Mouse (Mus musculus) fibroblast of lung, adult 2 months (primary cell): ENCODE data around the gene BC029722.

ENCODE experiments used
- DNase-seq: peaks from one replicate; pipeline ENCODE4 v3.0.0-alpha.2; 2011; ENCODE audit warnings: low read depth

The BC029722 gene

GRCm38 (mm10) chr2:155818596-155819391, 432 bp downstream of the BC029722 start:
- DNase-seq: peak; percentile 91

GRCm38 (mm10) chr2:155817301-155818245, 1.7 kb downstream of the BC029722 start:
- no peak for DNase-seq

- no peak for DNase-seq
These were observed 3.0 kb downstream of the BC029722 start for GRCm38 (mm10) chr2:155816179-155816578.

GRCm38 (mm10) chr2:155814829-155815228, 4.4 kb downstream of the BC029722 start:
- no peak for DNase-seq

GRCm38 (mm10) chr2:155812637-155813036, 6.6 kb downstream of the BC029722 start:
- DNase-seq: no peak

GRCm38 (mm10) chr2:155811821-155812396, 7.3 kb downstream of the BC029722 start:
- no peak for DNase-seq

GRCm38 (mm10) chr2:155809620-155810019, 9.6 kb downstream of the BC029722 start:
- DNase-seq: no peak

- no peak for DNase-seq
These were observed 11.8 kb downstream of the BC029722 start for GRCm38 (mm10) chr2:155807408-155807807.

GRCm38 (mm10) chr2:155806548-155806947, 12.7 kb downstream of the BC029722 start:
- no peak for DNase-seq

GRCm38 (mm10) chr2:155805925-155806255, 13.3 kb downstream of the BC029722 start:
- no peak for DNase-seq

GRCm38 (mm10) chr2:155805231-155805924, 13.8 kb downstream of the BC029722 start:
- DNase-seq: no peak

- DNase-seq: no peak
These were observed 15.2 kb downstream of the BC029722 start for GRCm38 (mm10) chr2:155804053-155804452.

GRCm38 (mm10) chr2:155802761-155803160, 16.5 kb downstream of the BC029722 start:
- DNase-seq: no peak

- no peak for DNase-seq
These were observed 20.6 kb downstream of the BC029722 start for GRCm38 (mm10) chr2:155798613-155799012.

- DNase-seq: no peak
These were observed 24.4 kb downstream of the BC029722 start for GRCm38 (mm10) chr2:155794674-155795445.

GRCm38 (mm10) chr2:155792899-155793298, 26.3 kb downstream of the BC029722 start:
- no peak for DNase-seq

GRCm38 (mm10) chr2:155787949-155788931, 31.0 kb downstream of the BC029722 start:
- DNase-seq: no peak

- DNase-seq: no peak
These were observed 32.3 kb downstream of the BC029722 start for GRCm38 (mm10) chr2:155786905-155787304.

GRCm38 (mm10) chr2:155784534-155784933, 34.7 kb downstream of the BC029722 start:
- DNase-seq: no peak

GRCm38 (mm10) chr2:155779506-155779905, 39.7 kb downstream of the BC029722 start:
- no peak for DNase-seq
